Mouse (Mus musculus) granulocyte monocyte progenitor cell, adult 5-6 weeks (primary cell): Measurements from ENCODE around the gene A930002H24Rik. TPM values are rescaled to one million over a fixed set of nuclear protein-coding genes. Genes with fewer than 3 reads are reported as not detected.
A peak's percentile ranks its signal among the peaks of the same experiment; 100 is the strongest.
"Not testable (repeated sequence)": the region's sequence is repeated elsewhere in the genome, so short reads cannot be mapped to it uniquely, and the experiment has no call there.

Experiments used
- ATAC-seq: replicated peaks from 2 replicates; pipeline ENCODE4 v1.8.0; 2016; ENCODE audit warnings: mild to moderate bottlenecking, moderate TSS enrichment, inconsistent platforms; ENCODE audit not compliant: poor library complexity, severe bottlenecking
- total RNA-seq, 2 experiments: library from RNA; stranded (forward) in 1 of 2; stranded (reverse) in 1 of 2; fragments of 200-712, 200-1000 nt in 1 of 2; fragments of >200 nt in 1 of 2; fragmentation: Nextera tagmentation in 1 of 2; gene quantifications; 2 replicates each; pipeline ENCODE4 v1.2.3; 2014 to 2017

Gene A930002H24Rik
- total RNA-seq (2014; fragmentation: Nextera tagmentation) (not detected in 2 replicates), total RNA-seq (2017) (not detected in 2 replicates)

DNA sequence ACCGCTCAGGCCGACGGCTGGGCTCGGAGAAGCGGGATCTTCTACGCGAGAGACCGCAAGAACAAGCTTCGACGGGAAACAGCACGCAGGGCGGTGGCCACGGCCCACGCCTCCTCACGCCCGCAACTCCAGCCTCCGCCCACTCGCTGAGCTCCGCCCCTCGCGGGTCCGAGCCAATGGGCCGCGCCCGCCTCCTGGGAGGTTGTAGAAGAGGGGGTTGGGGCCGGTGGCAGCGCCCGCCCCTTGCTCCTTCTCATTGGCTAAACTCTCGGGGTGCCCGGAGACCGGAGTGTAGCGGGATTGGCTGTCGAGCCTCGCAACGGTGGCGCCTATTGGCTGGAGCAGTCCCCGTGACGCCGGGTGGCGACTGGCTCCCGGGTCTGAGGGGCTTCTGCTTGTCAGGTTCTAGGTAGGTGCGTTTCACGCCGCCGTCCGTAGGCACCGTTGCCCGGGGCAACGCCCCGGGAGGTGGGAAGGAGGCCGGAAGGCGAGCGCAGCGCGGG lies at the start of gene A930002H24Rik:
A930002H24Rik (minus strand) TSS at position 145 of the 503 bp plus-strand sequence.
- peak; percentile 95 for ATAC-seq

GRCm38 (mm10) chr17:63909297-63909696 lies 45.7 kb upstream of the A930002H24Rik start:
- no peak for ATAC-seq

DNA sequence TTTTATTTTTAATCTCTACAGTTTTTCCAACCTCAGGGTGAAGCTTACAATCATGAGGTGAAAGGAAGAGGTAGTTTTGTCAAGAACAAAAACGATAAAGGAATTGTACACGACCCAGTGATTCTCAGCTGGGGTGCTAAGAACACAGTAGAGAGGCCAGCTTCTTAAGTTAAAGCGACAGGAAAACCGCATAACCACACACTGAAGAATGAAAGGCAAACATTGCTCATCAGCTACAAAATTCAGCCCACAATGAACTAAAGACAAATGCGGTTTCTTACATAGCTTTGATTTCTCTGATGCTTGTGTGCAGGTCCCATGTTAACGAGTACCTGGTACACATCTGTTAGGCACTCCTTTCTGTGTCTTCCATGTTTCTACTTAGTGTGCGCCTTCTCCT lies 33.5 kb upstream of the A930002H24Rik start:
- ATAC-seq, result no peak

DNA sequence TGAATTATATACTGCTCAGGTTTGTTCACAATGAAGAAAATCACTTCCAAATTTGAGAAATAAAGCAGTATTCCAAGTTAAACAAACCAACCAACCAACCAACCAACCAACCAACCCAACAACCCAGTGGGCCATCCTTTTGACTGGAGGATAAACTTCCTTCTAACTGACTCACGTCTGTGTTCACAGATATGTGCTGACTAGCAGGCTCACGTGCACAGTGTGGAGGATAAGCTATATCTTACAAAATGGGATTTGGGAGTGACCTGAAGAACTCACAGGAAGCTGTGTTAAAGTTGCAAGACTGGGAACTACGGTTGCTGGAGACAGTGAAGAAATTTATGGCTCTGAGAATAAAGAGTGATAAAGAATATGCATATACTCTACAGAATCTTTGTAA lies 32.2 kb upstream of the A930002H24Rik start:
- ATAC-seq, result no peak

- ATAC-seq, result no peak
These were observed 27.0 kb upstream of the A930002H24Rik start for GRCm38 (mm10) chr17:63890611-63891010.

DNA sequence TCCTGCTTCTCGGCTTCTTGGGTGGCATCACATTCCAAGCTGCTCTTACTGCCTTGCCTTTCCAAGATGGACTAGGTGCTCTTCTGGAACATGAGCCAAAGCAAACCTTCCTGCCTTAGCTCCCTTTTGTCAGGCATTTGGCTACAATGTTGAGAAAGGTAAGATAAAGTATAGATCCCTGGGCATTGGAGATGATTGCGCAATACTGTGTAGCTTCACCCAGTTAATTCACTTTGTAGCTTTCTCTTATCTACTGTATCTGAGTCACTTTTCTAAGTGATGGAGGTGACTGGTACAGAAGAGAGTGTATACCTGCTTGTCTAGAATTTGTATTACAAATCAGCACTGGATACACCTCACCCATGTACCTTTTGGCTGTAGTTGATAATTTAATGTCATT lies 23.4 kb upstream of the A930002H24Rik start:
- no peak for ATAC-seq

- ATAC-seq, result no peak
These were observed 16.4 kb upstream of the A930002H24Rik start for GRCm38 (mm10) chr17:63880009-63880408.

DNA sequence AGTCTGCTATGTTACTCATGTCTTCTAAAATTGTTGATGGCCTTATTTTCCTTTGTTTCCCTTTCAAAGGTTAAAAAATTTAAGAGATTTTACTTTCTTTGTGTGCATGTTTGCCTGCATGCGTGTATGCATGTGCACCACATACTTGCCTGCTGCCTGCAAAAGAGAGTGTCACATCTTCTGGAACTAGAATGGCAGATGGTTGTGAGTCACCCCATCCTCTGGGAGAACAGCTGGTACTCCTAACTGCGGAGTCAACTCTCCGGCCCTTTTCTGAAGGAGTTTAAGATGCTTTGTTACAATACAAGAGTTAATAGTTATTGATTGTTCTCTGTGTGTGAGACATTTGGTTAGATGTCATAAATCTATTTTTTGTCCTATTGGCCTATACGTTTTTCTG lies 15.3 kb upstream of the A930002H24Rik start:
- ATAC-seq, result no peak

- no peak for ATAC-seq
These were observed 8.2 kb upstream of the A930002H24Rik start for GRCm38 (mm10) chr17:63871773-63872172.

DNA sequence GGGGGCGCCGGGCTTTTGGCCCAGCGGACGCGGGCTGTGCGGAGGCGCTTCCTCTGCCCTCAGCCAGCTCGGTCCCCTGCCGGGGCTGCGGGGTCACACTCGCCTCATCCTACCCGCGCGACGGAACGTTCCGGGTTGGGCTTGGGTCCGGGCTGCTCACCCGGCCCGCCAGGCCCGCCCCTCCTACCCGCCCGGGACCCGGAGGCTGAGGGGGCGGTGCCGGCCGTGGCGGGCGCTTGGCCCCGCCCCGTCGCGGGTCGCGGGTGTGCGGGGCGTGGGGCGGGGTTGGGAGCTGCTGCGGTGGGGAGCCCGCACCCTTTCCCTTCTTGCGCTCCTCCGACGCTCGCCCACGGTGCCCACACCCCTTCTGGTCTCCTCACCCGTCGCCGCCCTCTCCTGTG lies 580 bp upstream of the A930002H24Rik start:
- ATAC-seq, result peak; percentile 24

GRCm38 (mm10) chr17:63863012-63863630 lies 470 bp downstream of the A930002H24Rik start, which contains the start of gene Fer:
Fer (plus strand) TSS chr17:63863062.
- no peak for ATAC-seq

DNA sequence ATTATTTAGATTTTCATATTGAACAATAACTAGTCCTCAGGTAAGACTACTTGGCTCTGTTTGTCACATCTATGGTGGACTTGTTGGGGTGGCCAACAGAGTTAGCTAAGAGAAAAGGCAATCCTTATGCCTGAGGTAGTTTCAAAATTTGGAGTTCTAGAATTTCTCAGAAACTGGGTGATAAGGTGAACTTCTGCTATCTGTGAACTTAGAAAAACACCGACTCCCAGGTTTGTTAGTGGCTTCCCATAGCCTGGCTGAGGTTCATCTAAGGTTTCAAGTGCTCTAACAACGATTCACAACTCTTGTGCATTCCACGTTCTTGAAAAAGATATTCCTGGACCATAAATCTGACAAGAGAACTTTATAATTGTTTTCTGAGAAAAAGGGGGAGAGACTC lies 1.2 kb downstream of the A930002H24Rik start:
- no peak for ATAC-seq

DNA sequence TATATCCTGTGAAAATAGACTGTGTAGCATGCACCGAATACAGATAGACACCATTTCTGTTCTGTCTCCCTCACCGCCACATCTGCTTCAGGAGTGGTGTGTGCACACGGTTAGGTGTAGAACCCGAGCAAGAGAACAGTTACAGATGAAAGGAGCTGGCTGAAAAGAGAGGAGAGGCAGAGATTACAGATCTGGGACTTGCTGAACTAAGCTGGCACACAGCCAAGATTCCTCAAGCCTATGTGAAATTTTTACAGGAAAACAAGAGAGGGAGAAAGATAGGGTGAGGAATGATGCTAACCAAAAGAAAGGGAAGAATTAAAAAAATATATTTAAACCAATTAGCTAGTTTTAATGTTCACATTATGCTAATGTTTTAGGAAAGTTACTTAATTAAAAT lies 2.6 kb downstream of the A930002H24Rik start:
- ATAC-seq, result no peak

GRCm38 (mm10) chr17:63857023-63857544 lies 6.5 kb downstream of the A930002H24Rik start:
- ATAC-seq, result peak; percentile 69

GRCm38 (mm10) chr17:63850016-63850415 lies 13.6 kb downstream of the A930002H24Rik start:
- peak; percentile 89 for ATAC-seq

DNA sequence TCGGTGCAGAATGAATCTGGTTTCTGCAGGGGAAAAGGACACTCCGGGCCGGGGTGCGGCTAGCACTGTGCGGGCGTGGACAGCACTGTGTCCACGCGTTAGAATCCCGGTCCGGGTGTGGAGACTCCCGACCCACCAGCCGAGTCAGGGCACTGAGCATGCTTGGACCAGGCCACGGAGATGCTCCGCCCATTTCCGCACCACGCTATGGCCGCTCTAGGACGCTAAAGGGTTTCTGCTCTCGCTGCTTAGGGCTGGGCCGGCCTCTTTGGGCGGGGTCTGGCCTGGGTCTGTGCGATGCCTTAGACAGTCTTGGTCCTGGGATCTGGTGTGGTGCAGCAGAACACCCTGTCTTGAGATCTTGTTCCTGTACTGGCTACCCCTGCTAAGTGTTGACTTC lies 14.0 kb downstream of the A930002H24Rik start:
- ATAC-seq, result peak; percentile 86

GRCm38 (mm10) chr17:63849151-63849550 lies 14.4 kb downstream of the A930002H24Rik start:
- ATAC-seq, result no peak

- not testable (repeated sequence) for ATAC-seq
These were observed 17.8 kb downstream of the A930002H24Rik start for GRCm38 (mm10) chr17:63845766-63846165.

DNA sequence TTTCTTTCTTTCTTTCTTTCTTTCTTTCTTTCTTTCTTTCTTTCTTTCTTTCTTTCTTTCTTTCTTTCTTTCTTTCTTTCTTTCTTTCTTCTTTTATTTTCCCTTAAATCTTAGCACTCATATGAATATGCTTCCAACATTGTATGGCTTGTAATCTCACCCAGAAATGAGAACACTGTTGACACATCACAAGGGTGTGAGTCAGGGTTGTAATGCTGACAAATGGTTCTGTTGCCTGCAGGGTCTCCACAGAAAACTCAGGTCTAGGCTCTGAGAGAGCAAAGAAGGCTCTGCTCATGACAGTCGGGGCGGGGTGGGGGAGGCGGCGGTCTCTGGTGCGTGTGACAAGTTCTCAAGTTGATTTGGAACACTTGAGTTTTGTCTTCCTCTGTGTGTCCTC lies 18.7 kb downstream of the A930002H24Rik start:
- ATAC-seq, result no peak

- no peak for ATAC-seq
These were observed 21.4 kb downstream of the A930002H24Rik start for GRCm38 (mm10) chr17:63842226-63842625.

- peak; percentile 42; the same call in 1 of the 2 replicates for ATAC-seq
These were observed 23.8 kb downstream of the A930002H24Rik start for GRCm38 (mm10) chr17:63839636-63840269.
